Mouse (Mus musculus) forebrain, embryonic 16.5 days (tissue): ENCODE measurements around the gene Galntl5. TPM values are rescaled to one million over a fixed set of nuclear protein-coding genes. Genes with fewer than 3 reads are reported as not detected.
A peak's percentile ranks its signal among the peaks of the same experiment; 100 is the strongest.
"Not testable (repeated sequence)": the region's sequence is repeated elsewhere in the genome, so short reads cannot be mapped to it uniquely, and the experiment has no call there.

ENCODE experiments used
- ATAC-seq: fragments of 200-750 bp; cut with Nextera tagmentation; 2 replicates; pipeline ENCODE4 v1.8.0; 2017; ENCODE audit warnings: mild to moderate bottlenecking, moderate library complexity
- H3K27ac ChIP-seq: fragments of 300-500 bp; sonication (generic); 2 replicates; pipeline ENCODE4 v1.5.1; 2014; ENCODE audit warnings: low read length, control low read depth
- H3K27me3 ChIP-seq: fragments of 300-500 bp; sonication (generic); replicated peaks from 2 replicates; pipeline ENCODE4 v1.6.1; 2014; ENCODE audit warnings: low read length; ENCODE audit not compliant: control insufficient read depth, insufficient read depth
- H3K36me3 ChIP-seq: fragments of 300-500 bp; sonication (generic); 2 replicates; pipeline ENCODE4 v1.6.1; 2014; ENCODE audit not compliant: control insufficient read depth, insufficient read depth
- H3K4me1 ChIP-seq: fragments of 300-500 bp; sonication (generic); replicated peaks from 2 replicates; pipeline ENCODE4 v1.6.1; 2014; ENCODE audit warnings: low read length; ENCODE audit not compliant: control insufficient read depth, insufficient read depth
- H3K4me2 ChIP-seq: fragments of 300-500 bp; sonication (generic); 2 replicates; pipeline ENCODE4 v1.6.1; 2014; ENCODE audit warnings: mild to moderate bottlenecking, low read length, control low read depth
- H3K4me3 ChIP-seq: fragments of 300-500 bp; sonication (generic); replicated peaks from 2 replicates; pipeline ENCODE4 v1.5.1; 2014; ENCODE audit warnings: mild to moderate bottlenecking, low read length, control low read depth
- H3K9ac ChIP-seq: fragments of 300-500 bp; sonication (generic); replicated peaks from 2 replicates; pipeline ENCODE4 v1.6.1; 2014; ENCODE audit warnings: low read depth, low read length, control low read depth
- H3K9me3 ChIP-seq: fragments of 300-500 bp; sonication (generic); 2 replicates; pipeline ENCODE4 v1.6.1; 2016; ENCODE audit warnings: low read length; ENCODE audit not compliant: control insufficient read depth
- WGBS: fragments of 180-500 bp; shearing (Covaris S2); extraction: QIAGEN DNeasy Blood & Tissue Kit; methylation state at CpG from one replicate; pipeline ENCODE4 v1.1.7; 2014; 5-methylcytosine and 5-hydroxymethylcytosine counted together
- polyA plus RNA-seq: library from polyadenylated mRNA; unstranded; fragments of >200 nt; fragmentation: Nextera tagmentation; extraction: Ambion mirVana; gene quantifications from 2 replicates; pipeline ENCODE4 v1.2.1, GENCODE M21; 2015

Gene Galntl5
- polyA plus RNA-seq, 1 experiment from 2014 or later = not detected

GRCm38 (mm10) chr5:25222752-25223702, 41.8 kb downstream of the Galntl5 start, which contains the start of gene E130116L18Rik:
Gene E130116L18Rik, minus strand, starts transcription at chr5:25223153.
- WGBS = 3% methylated on average over 65 of the region's 72 CpGs

DNA sequence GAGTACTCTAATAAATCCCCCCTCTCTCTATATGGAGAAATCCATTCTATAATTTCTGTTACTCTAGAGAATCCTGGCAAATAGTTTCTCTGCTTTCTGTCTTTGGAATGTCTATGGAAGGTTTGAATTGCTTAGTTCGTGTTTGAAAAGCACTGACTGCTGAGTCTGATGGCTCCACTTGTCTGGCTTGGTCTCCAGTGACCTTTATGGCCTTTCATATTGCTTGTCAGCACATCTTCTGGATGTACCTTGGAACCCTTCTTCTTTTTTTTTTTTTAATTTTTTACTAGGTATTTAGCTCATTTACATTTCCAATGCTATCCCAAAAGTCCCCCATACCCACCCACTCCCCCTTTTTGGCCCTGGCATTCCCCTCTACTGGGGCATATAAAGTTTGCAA, 43.1 kb downstream of the Galntl5 start:
- H3K27me3 ChIP-seq, H3K9ac ChIP-seq: not testable (repeated sequence)

More at GRCm38 (mm10) chr5:25222752-25223702, 41.8 kb downstream of the Galntl5 start, which contains the start of gene E130116L18Rik:
- ATAC-seq = peak; percentile 98
- peak within 1 kb of the TSS; percentile 74 for H3K4me3 ChIP-seq
- peaks cover 9% of the 10 kb centered on the region for H3K4me1 ChIP-seq
- no peaks in the 10 kb centered on the region for H3K27me3 ChIP-seq
- H3K27ac ChIP-seq = peak within 1 kb of the TSS; percentile 82
- H3K36me3 ChIP-seq = no peaks in the 10 kb centered on the region
- peak within 1 kb of the TSS; percentile 69 for H3K4me2 ChIP-seq
- no peaks in the 10 kb centered on the region for H3K9me3 ChIP-seq
- peak within 1 kb of the TSS; percentile 81 for H3K9ac ChIP-seq

DNA sequence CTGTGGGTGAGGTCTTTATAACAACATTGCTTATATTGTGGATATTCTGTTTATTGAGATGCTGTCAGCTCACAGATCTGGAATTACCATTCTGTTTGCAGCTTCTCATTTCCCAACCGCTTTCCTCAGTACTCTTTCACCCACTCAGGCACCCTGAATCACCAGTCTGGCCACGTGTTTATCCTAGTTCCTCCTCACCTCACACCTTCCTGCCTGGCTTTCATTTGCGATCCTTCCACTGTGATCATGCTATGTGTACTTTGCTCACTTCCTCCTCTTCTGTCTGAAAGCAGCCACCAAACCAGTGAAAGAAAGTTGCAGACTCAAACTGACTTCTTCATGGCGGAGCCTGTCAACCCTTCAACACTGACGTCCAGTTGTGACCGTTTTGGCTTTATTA, 61.8 kb downstream of the Galntl5 start:
- Histone ChIP-seq H3K4me2 (no peak overlapping the region), H3K27me3 (no peaks in the 10 kb centered on the region), H3K27ac (no peak overlapping the region), H3K4me3 (no peak overlapping the region), H3K9me3 (no peaks in the 10 kb centered on the region), H3K9ac (no peak overlapping the region), H3K36me3 (no peaks in the 10 kb centered on the region; the same call in 1 of the 2 replicates), H3K4me1 (no peaks in the 10 kb centered on the region)
- no peak for ATAC-seq
- WGBS = 89% methylated on average over 6 of the region's 6 CpGs

More for the DNA sequence above, 43.1 kb downstream of the Galntl5 start:
- not testable (repeated sequence) for H3K4me1 ChIP-seq, H3K4me3 ChIP-seq, H3K27ac ChIP-seq, H3K4me2 ChIP-seq, ATAC-seq, H3K36me3 ChIP-seq, H3K9me3 ChIP-seq
- WGBS = 97% methylated on average over 1 of the region's 1 CpGs

DNA sequence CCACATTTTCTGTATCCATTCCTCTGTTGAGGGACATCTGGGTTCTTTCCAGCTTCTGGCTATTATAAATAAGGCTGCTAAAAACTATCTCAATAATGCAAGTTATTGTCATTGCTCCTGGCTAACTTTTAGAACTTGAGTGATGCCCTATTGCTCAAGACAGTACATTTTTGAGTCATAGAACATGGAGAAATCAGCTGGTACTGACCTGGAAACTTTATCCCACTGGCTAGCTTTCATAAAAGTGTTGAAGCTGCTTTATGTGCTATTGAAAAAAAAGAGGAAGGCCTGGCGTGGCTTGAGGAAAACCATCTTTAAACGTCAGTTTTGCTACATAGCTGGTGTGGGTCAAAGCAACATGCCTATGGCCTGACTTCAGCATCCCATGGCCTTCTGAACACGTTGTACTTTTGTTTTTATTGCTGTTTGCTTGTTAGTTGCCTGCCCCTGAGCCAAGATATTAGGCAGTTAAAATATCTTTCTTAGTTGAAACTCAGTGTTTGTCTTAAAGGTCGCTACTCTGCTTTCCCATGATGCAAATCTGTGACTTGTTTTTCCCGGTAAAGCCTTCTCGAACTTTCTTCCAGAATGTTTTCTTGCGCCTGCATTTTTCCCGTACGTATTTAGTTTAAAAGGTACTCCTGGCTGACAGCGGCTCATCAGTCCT, 64.7 kb downstream of the Galntl5 start:
- no peak overlapping the region for H3K27ac ChIP-seq
- H3K9ac ChIP-seq = no peak overlapping the region
- whole genome bisulfite sequencing = 93% methylated on average over 10 of the region's 10 CpGs
- no peak overlapping the region for H3K4me3 ChIP-seq
- no peaks in the 10 kb centered on the region for H3K9me3 ChIP-seq
- ATAC-seq = no peak
- peaks cover 9% of the 10 kb centered on the region for H3K36me3 ChIP-seq
- no peaks in the 10 kb centered on the region for H3K4me1 ChIP-seq
- no peak overlapping the region for H3K4me2 ChIP-seq
- no peaks in the 10 kb centered on the region for H3K27me3 ChIP-seq

DNA sequence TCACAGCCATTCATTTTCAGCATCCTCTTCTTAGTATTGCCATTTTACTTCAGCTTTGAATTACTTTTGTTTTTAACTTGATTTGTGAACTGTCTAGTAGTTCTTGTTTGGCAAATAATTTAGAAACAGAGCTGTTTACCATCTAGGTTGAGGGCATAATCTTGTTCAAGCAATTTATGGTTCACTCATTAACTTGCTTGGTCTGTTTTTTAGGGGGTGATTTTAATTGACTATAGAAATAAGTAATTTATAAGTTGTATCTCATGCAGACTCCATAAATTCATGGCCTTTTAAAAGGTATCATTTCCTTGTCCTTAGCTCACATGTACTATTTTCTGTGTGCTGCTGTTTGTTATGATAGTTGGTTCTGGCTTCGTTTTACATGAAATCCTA, 65.2 kb downstream of the Galntl5 start:
- Histone ChIP-seq H3K36me3 (peaks cover 9% of the 10 kb centered on the region), H3K27me3 (no peaks in the 10 kb centered on the region), H3K4me3 (no peak overlapping the region), H3K9ac (no peak overlapping the region), H3K27ac (no peak overlapping the region), H3K9me3 (no peaks in the 10 kb centered on the region), H3K4me2 (no peak overlapping the region), H3K4me1 (no peaks in the 10 kb centered on the region)
- 74% methylated on average over 1 of the region's 1 CpGs for WGBS
- no peak for ATAC-seq

DNA sequence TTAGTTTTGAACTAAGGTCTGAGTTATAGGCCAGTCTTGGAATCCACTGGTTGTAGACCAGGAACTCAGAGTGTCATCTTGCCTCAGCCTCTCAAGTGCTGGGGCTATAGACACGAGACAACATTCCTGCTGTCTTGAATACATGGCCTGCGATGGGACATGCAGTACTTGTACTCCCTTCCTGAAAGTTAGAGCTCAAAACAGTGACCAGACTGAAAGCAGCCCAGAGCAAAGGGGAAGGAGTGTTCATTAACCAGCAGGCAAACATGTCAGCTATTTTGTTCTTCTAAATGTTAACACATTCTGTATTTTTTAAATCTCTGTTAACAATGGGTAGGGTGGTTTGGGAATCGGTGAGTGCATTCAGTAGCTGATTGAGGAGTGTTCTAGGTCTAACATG, 65.8 kb downstream of the Galntl5 start:
- H3K27ac ChIP-seq = no peak overlapping the region
- H3K9me3 ChIP-seq = no peaks in the 10 kb centered on the region
- no peak overlapping the region for H3K4me2 ChIP-seq
- H3K36me3 ChIP-seq = peaks cover 12% of the 10 kb centered on the region
- no peaks in the 10 kb centered on the region for H3K4me1 ChIP-seq
- ATAC-seq = no peak
- H3K4me3 ChIP-seq = no peak overlapping the region
- no peak overlapping the region for H3K9ac ChIP-seq
- WGBS = 78% methylated on average over 3 of the region's 3 CpGs
- H3K27me3 ChIP-seq = no peaks in the 10 kb centered on the region

DNA sequence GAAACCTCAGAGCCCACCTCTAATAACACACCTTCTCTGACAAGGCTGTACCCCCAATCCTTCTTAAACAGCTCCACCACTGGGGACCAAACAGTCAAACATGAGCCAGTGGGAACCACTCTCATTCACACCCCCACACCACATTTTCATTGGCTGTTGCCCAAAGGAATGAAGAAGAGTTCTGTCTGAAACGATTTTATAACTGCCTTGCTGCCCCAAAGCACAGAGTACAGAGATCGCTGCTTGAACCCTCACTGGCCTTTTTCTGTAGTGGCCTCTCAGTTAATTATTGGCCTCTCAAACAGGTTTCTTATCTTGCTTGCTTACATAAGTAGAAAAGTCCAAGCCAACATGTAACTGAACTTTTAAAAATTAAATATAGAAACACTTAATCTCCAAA, 71.2 kb downstream of the Galntl5 start:
- no peaks in the 10 kb centered on the region for H3K27me3 ChIP-seq
- ATAC-seq = no peak
- no peak overlapping the region for H3K27ac ChIP-seq
- H3K4me3 ChIP-seq = no peak overlapping the region
- H3K9ac ChIP-seq = no peak overlapping the region
- no peak overlapping the region for H3K4me2 ChIP-seq
- 80% methylated on average over 2 of the region's 2 CpGs for WGBS
- H3K4me1 ChIP-seq = no peaks in the 10 kb centered on the region
- peaks cover 28% of the 10 kb centered on the region for H3K36me3 ChIP-seq
- no peaks in the 10 kb centered on the region for H3K9me3 ChIP-seq

DNA sequence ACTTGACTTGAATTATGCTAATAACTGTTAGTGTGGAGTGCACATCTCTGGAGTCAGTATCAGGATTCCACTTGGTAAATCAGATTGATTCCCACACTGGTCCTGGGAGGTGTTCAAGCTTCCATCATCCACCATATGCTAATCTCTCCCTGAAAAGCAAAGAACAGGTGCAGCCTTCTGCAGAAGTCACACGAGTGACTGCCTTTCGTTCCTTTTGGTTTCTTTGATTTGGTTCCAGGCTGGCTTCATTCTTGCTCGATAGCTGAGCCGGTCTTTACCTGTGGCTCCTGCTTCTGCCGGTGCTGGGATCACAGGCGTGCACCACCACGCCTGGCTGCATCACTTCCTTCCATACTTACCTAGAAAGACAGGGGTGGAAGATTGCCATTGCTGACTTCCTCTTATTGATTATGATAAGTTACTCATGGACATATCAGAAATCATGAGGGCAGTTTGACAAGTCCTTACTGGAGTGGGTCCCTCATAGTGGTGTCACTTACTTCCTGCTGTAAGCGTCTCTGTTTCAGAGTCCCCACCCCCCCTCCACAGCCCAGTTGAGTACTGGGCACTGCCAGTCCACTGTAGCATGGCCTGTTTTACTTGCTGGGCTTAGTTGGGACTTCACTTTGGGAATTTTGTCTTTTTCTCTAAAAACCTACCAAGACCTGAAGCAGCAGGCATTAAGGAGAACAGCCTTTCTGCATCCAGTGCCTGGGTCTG, 71.7 kb downstream of the Galntl5 start:
- WGBS = 92% methylated on average over 8 of the region's 8 CpGs
- no peak for ATAC-seq
- H3K9ac ChIP-seq = no peak overlapping the region
- H3K4me2 ChIP-seq = no peak overlapping the region
- no peaks in the 10 kb centered on the region for H3K27me3 ChIP-seq
- H3K27ac ChIP-seq = no peak overlapping the region
- H3K4me1 ChIP-seq = no peaks in the 10 kb centered on the region
- peaks cover 32% of the 10 kb centered on the region for H3K36me3 ChIP-seq
- no peaks in the 10 kb centered on the region for H3K9me3 ChIP-seq
- no peak overlapping the region for H3K4me3 ChIP-seq

- H3K4me3 ChIP-seq = no peak overlapping the region
- 95% methylated on average over 4 of the region's 4 CpGs for WGBS
- no peaks in the 10 kb centered on the region for H3K27me3 ChIP-seq
- H3K36me3 ChIP-seq = peaks cover 37% of the 10 kb centered on the region
- H3K4me2 ChIP-seq = no peak overlapping the region
- ATAC-seq = no peak
- no peaks in the 10 kb centered on the region for H3K4me1 ChIP-seq
- no peak overlapping the region for H3K27ac ChIP-seq
- H3K9ac ChIP-seq = no peak overlapping the region
- H3K9me3 ChIP-seq = no peaks in the 10 kb centered on the region
Observed at GRCm38 (mm10) chr5:25254491-25254890, 73.2 kb downstream of the Galntl5 start.
